Mouse (Mus musculus): ENCODE measurements at regions not wholly inside any gene's neighbourhood (a gene's known extent, or its start where the extent isn't known, plus 50 kb on each side); places are given as distances from the start of the nearest gene placed in this dataset.
"Not testable (repeated sequence)": the region's sequence is repeated elsewhere in the genome, so short reads cannot be mapped to it uniquely, and the experiment has no call there.

DNA sequence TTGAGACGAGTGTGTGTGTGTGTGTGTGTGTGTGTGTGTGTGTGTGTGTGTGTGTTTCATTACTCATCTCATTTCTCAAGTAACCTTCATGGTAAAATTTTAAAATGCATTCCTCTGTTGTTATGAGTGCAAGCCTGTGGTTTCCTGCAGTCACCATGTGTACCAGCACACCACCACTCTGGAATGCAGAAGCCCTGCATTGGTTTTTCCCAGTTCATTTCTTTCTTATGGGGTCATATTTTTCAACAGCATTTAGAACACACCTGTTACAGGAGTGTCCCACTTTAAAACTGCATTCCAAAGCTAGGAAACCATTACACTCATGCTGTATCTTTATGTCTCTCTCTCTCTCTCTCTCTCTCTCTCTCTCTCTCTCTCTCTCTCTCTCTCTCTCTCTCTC, 620.2 kb downstream of the Dad1 start:
- H3K36me3 ChIP-seq; H3K27ac ChIP-seq (replicated peaks); DNase-seq (ENCODE audit: low spot score); H3K9me3 ChIP-seq (replicated peaks); H3K27me3 ChIP-seq (ENCODE audit: low read depth, poor library complexity, severe bottlenecking); H3K4me3 ChIP-seq; H3K4me1 ChIP-seq: not testable (repeated sequence)
- WGBS: 76% methylated on average over 1 of the region's 1 CpGs

- H3K4me1 ChIP-seq; DNase-seq (ENCODE audit: low spot score); H3K4me3 ChIP-seq; H3K27ac ChIP-seq (replicated peaks); H3K27me3 ChIP-seq (ENCODE audit: low read depth, poor library complexity, severe bottlenecking); H3K9me3 ChIP-seq (replicated peaks); H3K36me3 ChIP-seq: not testable (repeated sequence)
- 60% methylated on average over 4 of the region's 4 CpGs for WGBS
Measured at GRCm38 (mm10) chr14:53621376-53621775, 632.5 kb downstream of the Dad1 start.

- not testable (repeated sequence) for H3K27ac ChIP-seq (replicated peaks); H3K4me3 ChIP-seq; H3K27me3 ChIP-seq (ENCODE audit: low read depth, poor library complexity, severe bottlenecking); H3K36me3 ChIP-seq; H3K9me3 ChIP-seq (replicated peaks); DNase-seq (ENCODE audit: low spot score); H3K4me1 ChIP-seq
- 46% methylated on average over 3 of the region's 3 CpGs for WGBS
Measured at GRCm38 (mm10) chr14:53616061-53616460, 637.8 kb downstream of the Dad1 start.

DNA sequence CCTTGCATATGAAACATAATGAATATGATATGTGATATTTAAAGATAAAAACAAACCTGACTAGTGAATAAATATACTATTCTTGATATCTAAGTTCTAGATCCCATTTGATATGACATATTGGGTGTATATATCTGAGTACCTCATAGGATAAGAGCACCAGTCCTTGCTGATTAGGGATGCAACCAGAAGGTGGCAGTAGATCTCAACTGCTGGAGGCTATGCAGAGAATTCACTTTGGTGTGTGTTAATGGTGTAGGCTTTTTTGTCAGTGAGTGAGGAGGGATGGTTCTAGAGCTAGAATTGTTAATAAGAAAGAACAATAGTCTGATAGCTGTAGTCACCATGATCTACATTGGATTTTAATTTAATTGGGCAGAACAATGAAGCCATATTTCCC, 639.6 kb downstream of the Dad1 start:
- DNase-seq (ENCODE audit: low spot score): no peak
- Histone ChIP-seq H3K27me3 (ENCODE audit: low read depth, poor library complexity, severe bottlenecking) (no peaks in the 10 kb centered on the region), H3K9me3 (replicated peaks) (no peaks in the 10 kb centered on the region), H3K36me3 (no peaks in the 10 kb centered on the region), H3K4me1 (no peaks in the 10 kb centered on the region), H3K4me3 (no peak overlapping the region), H3K27ac (replicated peaks) (no peak overlapping the region)

- H3K27ac ChIP-seq (replicated peaks); H3K27me3 ChIP-seq (ENCODE audit: low read depth, poor library complexity, severe bottlenecking); H3K4me3 ChIP-seq; H3K36me3 ChIP-seq; H3K9me3 ChIP-seq (replicated peaks); DNase-seq (ENCODE audit: low spot score); H3K4me1 ChIP-seq: not testable (repeated sequence)
- 58% methylated on average over 3 of the region's 3 CpGs for WGBS
Measured at GRCm38 (mm10) chr14:53599299-53599698, 654.6 kb downstream of the Dad1 start.

DNA sequence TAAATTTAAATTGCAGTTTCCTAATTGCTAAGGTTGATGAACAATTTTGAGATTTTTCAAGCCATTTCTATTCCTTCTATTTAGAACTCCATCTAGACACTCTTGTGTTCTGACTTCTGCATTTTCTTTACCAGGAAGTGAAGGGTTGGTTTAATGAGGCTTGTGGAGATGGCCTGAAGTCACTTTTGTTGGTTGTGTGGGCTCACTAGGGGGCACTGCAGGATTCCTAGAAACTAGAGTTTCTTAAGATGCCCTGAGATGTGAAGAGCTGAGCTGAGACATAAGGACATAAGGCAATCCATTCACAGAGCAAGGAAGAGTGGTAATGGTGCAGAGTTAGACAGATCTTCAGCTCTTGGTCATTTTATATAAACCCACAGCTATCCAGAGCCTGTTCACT, 656.6 kb downstream of the Dad1 start:
- not testable (repeated sequence) for H3K27ac ChIP-seq (replicated peaks); H3K4me3 ChIP-seq; DNase-seq (ENCODE audit: low spot score); H3K36me3 ChIP-seq; H3K9me3 ChIP-seq (replicated peaks); H3K27me3 ChIP-seq (ENCODE audit: low read depth, poor library complexity, severe bottlenecking); H3K4me1 ChIP-seq

DNA sequence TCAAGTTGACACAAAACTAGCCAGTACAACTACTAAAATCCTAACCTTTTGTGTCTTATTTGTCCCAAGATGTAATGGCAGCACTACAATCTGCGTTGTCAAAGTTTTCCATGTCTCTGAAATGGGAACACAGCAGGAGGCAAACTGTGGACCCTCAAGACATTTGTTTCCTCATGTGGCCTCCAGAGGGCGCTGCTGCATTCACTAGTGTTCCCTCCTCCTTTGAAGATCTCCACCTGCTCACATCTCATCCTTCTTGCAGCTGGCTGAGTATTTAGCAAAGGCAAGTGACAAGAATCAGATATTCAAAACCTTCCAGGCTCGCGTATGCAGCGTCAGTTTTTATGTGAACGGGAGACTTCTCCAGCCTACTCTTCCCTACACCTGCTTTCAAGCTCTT, 663.3 kb downstream of the Dad1 start:
- H3K4me3 ChIP-seq; H3K36me3 ChIP-seq; DNase-seq (ENCODE audit: low spot score); H3K4me1 ChIP-seq; H3K9me3 ChIP-seq (replicated peaks); H3K27ac ChIP-seq (replicated peaks); H3K27me3 ChIP-seq (ENCODE audit: low read depth, poor library complexity, severe bottlenecking): not testable (repeated sequence)
- 48% methylated on average over 6 of the region's 6 CpGs for WGBS

DNA sequence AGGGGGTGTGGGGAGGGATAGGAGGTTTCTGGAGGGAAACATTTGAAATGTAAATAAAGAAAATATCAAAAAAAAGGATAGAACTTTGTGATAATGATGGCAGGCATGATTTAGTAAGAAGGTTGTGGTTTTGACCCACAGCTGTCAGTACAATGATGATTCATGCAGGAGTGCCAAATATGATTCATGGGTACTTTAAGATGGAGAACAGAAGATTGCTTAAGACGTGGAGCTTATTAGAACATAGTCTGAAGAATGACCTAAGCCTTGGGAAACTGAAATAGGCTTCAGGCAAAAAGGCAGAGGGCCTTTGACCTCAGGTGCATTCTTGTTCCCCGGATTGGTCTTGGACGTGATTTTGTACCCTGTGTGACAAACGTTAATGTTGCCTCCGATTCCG, 671.4 kb downstream of the Dad1 start:
- H3K27ac ChIP-seq (replicated peaks); H3K9me3 ChIP-seq (replicated peaks); H3K36me3 ChIP-seq; H3K4me3 ChIP-seq; H3K27me3 ChIP-seq (ENCODE audit: low read depth, poor library complexity, severe bottlenecking); H3K4me1 ChIP-seq; DNase-seq (ENCODE audit: low spot score): not testable (repeated sequence)
- 94% methylated on average over 6 of the region's 6 CpGs for WGBS

DNA sequence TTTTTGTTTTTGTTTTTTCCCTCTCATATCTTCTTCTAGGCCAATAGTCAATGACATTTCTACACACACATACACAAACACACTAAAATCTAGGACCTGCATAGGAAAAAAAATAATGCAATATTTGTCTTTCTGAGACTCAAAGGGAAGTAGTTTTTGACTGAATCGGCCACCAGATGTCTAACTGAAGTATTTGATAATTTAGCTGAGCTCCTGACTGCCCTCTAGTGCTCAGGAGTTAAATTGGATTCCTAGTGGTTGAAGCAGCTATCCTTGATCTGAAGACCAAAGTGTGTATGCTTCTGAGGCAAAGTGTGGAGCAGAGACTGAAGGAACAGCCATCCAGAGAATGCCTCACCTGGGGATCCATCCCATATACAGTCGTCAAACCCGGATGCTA, 672.2 kb downstream of the Dad1 start:
- not testable (repeated sequence) for H3K27ac ChIP-seq (replicated peaks); H3K36me3 ChIP-seq; H3K27me3 ChIP-seq (ENCODE audit: low read depth, poor library complexity, severe bottlenecking); H3K4me3 ChIP-seq; H3K9me3 ChIP-seq (replicated peaks); DNase-seq (ENCODE audit: low spot score); H3K4me1 ChIP-seq
- whole genome bisulfite sequencing: 63% methylated on average over 3 of the region's 3 CpGs

- not testable (repeated sequence) for H3K27ac ChIP-seq (replicated peaks); DNase-seq (ENCODE audit: low spot score); H3K4me1 ChIP-seq; H3K4me3 ChIP-seq; H3K36me3 ChIP-seq; H3K27me3 ChIP-seq (ENCODE audit: low read depth, poor library complexity, severe bottlenecking)
- peaks cover 21% of the 10 kb centered on the region for H3K9me3 ChIP-seq (replicated peaks)
- WGBS: 93% methylated on average over 1 of the region's 1 CpGs
Measured at GRCm38 (mm10) chr14:53576927-53577326, 677.0 kb downstream of the Dad1 start.

GRCm38 (mm10) chr14:53572701-53573100, 681.2 kb downstream of the Dad1 start:
- H3K9me3 ChIP-seq (replicated peaks): peaks cover 21% of the 10 kb centered on the region
- H3K4me3 ChIP-seq; H3K27me3 ChIP-seq (ENCODE audit: low read depth, poor library complexity, severe bottlenecking); H3K36me3 ChIP-seq; H3K27ac ChIP-seq (replicated peaks); DNase-seq (ENCODE audit: low spot score); H3K4me1 ChIP-seq: not testable (repeated sequence)
- WGBS: 95% methylated on average over 1 of the region's 1 CpGs

GRCm38 (mm10) chr14:53562606-53563005, 691.3 kb downstream of the Dad1 start:
- WGBS: 44% methylated on average over 2 of the region's 2 CpGs
- no peak for DNase-seq (ENCODE audit: low spot score)
- Histone ChIP-seq H3K4me1 (no peaks in the 10 kb centered on the region), H3K27me3 (ENCODE audit: low read depth, poor library complexity, severe bottlenecking) (no peaks in the 10 kb centered on the region), H3K4me3 (no peak overlapping the region), H3K36me3 (no peaks in the 10 kb centered on the region), H3K27ac (replicated peaks) (no peak overlapping the region), H3K9me3 (replicated peaks) (no peaks in the 10 kb centered on the region)

- H3K9me3 ChIP-seq (replicated peaks); H3K27me3 ChIP-seq (ENCODE audit: low read depth, poor library complexity, severe bottlenecking); H3K4me3 ChIP-seq; H3K36me3 ChIP-seq; H3K4me1 ChIP-seq; DNase-seq (ENCODE audit: low spot score); H3K27ac ChIP-seq (replicated peaks): not testable (repeated sequence)
- 84% methylated on average over 5 of the region's 5 CpGs for WGBS
Measured at GRCm38 (mm10) chr14:53560146-53560545, 693.8 kb downstream of the Dad1 start.

DNA sequence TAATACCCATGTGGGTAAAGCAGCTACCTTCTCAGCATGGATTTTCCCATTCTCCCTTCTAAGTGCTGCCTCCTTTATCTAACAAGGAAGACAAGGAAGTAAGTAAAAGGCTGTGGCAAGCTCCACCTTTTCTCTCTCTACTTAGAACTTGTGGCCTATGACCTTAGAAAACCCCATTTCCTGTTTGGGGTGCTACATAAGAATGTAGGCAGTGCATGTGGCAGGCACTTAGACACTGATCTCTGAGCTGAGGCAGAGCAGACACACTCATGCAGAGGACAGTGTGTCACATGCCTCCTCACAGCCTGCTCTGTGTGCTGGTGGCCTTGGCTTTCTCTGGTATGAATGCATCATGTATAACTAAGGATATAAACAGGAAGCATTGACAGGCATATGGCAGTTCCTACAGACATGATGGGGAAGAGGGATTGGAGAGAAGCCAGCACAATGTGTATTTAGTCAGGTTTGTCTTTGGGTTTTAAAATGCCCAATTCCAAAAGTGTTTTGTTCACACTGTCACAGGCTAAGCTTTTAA, 694.5 kb downstream of the Dad1 start:
- DNase-seq (ENCODE audit: low spot score); H3K9me3 ChIP-seq (replicated peaks); H3K27me3 ChIP-seq (ENCODE audit: low read depth, poor library complexity, severe bottlenecking); H3K4me1 ChIP-seq; H3K36me3 ChIP-seq; H3K27ac ChIP-seq (replicated peaks); H3K4me3 ChIP-seq: not testable (repeated sequence)
